Mouse (Mus musculus): ENCODE measurements around the gene Alg9. TPM values are rescaled to one million over a fixed set of nuclear protein-coding genes. Genes with fewer than 3 reads are reported as not detected.

Alg9 gene
- polyA plus RNA-seq, 1 experiment = 22.8 TPM

DNA sequence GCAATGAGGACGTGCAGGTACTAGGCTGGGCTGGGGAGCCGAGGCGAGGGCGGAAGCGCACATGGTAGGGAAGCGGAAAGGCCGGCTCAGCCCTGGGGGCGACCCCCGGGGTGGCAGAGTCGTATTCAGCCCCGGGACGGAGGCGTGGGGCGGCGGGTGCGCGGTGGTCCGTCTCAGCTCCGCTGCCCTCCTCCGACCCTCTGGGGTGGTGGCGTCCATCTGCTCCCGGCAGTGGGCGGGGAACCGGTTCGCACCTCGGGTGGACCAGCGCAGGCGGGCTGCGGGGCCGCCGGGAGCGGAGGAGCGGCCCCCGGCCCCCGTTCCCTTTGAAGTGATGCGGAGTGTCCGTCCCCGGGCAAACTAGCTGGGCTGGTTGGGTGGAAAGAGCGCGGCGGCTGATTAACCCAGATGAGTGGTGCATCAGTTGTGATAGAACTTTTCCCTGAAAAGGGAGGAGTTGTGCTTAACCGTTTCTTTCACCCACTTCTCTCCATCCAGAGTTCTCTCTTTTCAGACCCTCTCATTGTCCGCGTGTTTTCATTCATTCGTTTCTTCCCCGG is 82.3 kb downstream of the Alg9 start:
- Histone ChIP-seq H3K4me3 (ENCODE audit: insufficient read depth, low read length) (peak overlapping the region; percentile 86), H3K27ac (ENCODE audit: insufficient read depth, low read length) (peak overlapping the region; percentile 30; the same call in 1 of the 2 replicates), H3K4me1 (ENCODE audit: control insufficient read depth, insufficient read depth, low read length) (peaks cover 6% of the 10 kb centered on the region)
- TF ChIP-seq POLR2A (IDR thresholded peaks at IDR 0.05; ENCODE audit: low read depth, low read length) (no peak), CTCF (IDR thresholded peaks at IDR 0.05; ENCODE audit: borderline replicate concordance, insufficient read depth, low read length) (no peak)

- no peak overlapping the region for H3K4me3 ChIP-seq (ENCODE audit: insufficient read depth, low read length)
- TF ChIP-seq CTCF (IDR thresholded peaks at IDR 0.05; ENCODE audit: borderline replicate concordance, insufficient read depth, low read length) = no peak
- TF ChIP-seq POLR2A (IDR thresholded peaks at IDR 0.05; ENCODE audit: low read depth, low read length) = no peak
- no peak overlapping the region for H3K27ac ChIP-seq (ENCODE audit: insufficient read depth, low read length)
- H3K4me1 ChIP-seq (ENCODE audit: control insufficient read depth, insufficient read depth, low read length) = peaks cover 6% of the 10 kb centered on the region
Observed at GRCm38 (mm10) chr9:50858681-50859080, 83.9 kb downstream of the Alg9 start.

DNA sequence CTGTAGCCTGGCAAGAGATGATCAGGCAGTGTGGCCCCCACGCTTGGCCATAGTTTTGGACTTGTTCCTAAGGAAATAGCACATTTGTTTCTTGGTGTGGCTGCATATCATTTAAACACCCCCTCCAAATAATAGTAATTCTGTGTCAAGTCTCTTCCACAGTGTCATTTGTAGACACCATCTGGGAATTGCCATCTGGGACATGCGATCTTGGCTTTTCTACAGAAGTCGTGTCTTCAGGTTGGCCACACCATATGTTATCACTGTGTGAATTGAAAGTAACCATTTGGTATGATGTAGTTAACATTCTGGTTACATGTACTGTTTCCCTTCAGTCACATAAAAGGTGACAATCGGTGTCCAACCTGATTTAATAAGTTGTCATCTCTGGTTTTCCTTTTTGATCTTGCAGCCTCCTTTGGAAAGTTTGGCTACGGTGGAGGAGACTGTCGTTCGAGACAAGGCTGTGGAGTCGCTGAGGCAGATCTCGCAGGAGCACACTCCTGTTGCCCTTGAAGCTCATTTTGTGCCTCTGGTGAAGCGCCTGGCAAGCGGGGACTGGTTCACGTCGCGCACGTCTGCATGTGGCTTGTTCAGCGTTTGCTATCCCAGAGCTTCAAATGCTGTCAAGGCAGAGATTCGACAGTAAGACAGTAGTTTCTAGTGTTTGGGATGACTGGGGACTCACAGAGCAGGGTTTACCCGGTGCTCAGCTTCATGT is 86.5 kb downstream of the Alg9 start:
- TF ChIP-seq CTCF (IDR thresholded peaks at IDR 0.05; ENCODE audit: borderline replicate concordance, insufficient read depth, low read length) (no peak), POLR2A (IDR thresholded peaks at IDR 0.05; ENCODE audit: low read depth, low read length) (no peak)
- Histone ChIP-seq H3K4me3 (ENCODE audit: insufficient read depth, low read length) (no peak overlapping the region), H3K4me1 (ENCODE audit: control insufficient read depth, insufficient read depth, low read length) (peaks cover 2% of the 10 kb centered on the region; the same call in 1 of the 2 replicates), H3K27ac (ENCODE audit: insufficient read depth, low read length) (no peak overlapping the region)

- TF ChIP-seq CTCF (IDR thresholded peaks at IDR 0.05; ENCODE audit: borderline replicate concordance, insufficient read depth, low read length) = no peak
- no peak for TF ChIP-seq POLR2A (IDR thresholded peaks at IDR 0.05; ENCODE audit: low read depth, low read length)
- Histone ChIP-seq H3K4me3 (ENCODE audit: insufficient read depth, low read length) (no peak overlapping the region), H3K27ac (ENCODE audit: insufficient read depth, low read length) (no peak overlapping the region), H3K4me1 (ENCODE audit: control insufficient read depth, insufficient read depth, low read length) (no peaks in the 10 kb centered on the region)
Observed at GRCm38 (mm10) chr9:50863824-50864223, 89.0 kb downstream of the Alg9 start.

DNA sequence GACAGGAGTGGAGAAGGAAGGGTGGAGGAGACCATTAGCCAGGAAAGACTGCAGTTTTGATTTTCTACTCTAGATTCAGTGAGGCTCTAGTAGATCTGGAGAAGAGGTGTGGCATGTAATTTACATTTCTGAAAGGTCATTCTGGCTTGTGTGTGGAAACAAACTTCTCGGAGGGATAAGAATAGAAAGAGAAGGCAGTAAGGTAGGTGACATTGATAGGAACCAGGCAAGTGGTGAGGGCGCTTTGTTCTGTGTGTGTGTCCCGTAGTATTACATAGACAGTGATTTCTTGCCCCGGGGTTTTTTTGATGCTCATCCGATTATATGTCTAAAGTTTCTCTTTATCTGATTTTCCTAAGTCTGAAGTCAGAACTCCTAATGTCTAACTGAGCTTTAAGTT is 90.1 kb downstream of the Alg9 start:
- no peak overlapping the region for H3K27ac ChIP-seq (ENCODE audit: insufficient read depth, low read length)
- H3K4me1 ChIP-seq (ENCODE audit: control insufficient read depth, insufficient read depth, low read length) = no peaks in the 10 kb centered on the region
- TF ChIP-seq POLR2A (IDR thresholded peaks at IDR 0.05; ENCODE audit: low read depth, low read length) (no peak), CTCF (IDR thresholded peaks at IDR 0.05; ENCODE audit: borderline replicate concordance, insufficient read depth, low read length) (no peak)
- no peak overlapping the region for H3K4me3 ChIP-seq (ENCODE audit: insufficient read depth, low read length)

- TF ChIP-seq CTCF (IDR thresholded peaks at IDR 0.05; ENCODE audit: borderline replicate concordance, insufficient read depth, low read length) = no peak
- no peak for TF ChIP-seq POLR2A (IDR thresholded peaks at IDR 0.05; ENCODE audit: low read depth, low read length)
Observed at GRCm38 (mm10) chr9:50865803-50866202, 91.0 kb downstream of the Alg9 start.

DNA sequence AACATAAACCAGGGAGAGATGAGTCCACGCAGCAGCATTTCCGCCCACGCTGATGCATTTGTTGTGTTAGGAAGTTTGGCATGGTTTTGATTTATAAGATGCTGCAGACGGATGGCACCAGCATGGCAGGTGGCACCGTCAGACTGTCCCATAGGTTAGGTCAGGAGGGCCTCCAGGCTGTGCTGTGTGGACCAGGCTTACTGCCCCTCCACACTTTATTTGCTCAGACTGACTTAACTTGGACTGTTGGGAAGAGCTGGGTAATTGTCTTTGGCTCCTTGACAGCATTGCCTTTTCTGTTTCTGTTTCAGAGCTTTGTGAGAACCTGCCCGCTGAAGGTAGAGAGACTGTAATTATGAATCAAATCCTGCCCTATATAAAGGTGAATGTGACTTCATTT is 92.2 kb downstream of the Alg9 start:
- Histone ChIP-seq H3K4me3 (ENCODE audit: insufficient read depth, low read length) (no peak overlapping the region), H3K27ac (ENCODE audit: insufficient read depth, low read length) (no peak overlapping the region), H3K4me1 (ENCODE audit: control insufficient read depth, insufficient read depth, low read length) (no peaks in the 10 kb centered on the region)
- TF ChIP-seq CTCF (IDR thresholded peaks at IDR 0.05; ENCODE audit: borderline replicate concordance, insufficient read depth, low read length) = no peak
- no peak for TF ChIP-seq POLR2A (IDR thresholded peaks at IDR 0.05; ENCODE audit: low read depth, low read length)

More at GRCm38 (mm10) chr9:50865803-50866202, 91.0 kb downstream of the Alg9 start:
- H3K27ac ChIP-seq (ENCODE audit: insufficient read depth, low read length) = no peak overlapping the region
- H3K4me3 ChIP-seq (ENCODE audit: insufficient read depth, low read length) = no peak overlapping the region
- H3K4me1 ChIP-seq (ENCODE audit: control insufficient read depth, insufficient read depth, low read length) = no peaks in the 10 kb centered on the region

DNA sequence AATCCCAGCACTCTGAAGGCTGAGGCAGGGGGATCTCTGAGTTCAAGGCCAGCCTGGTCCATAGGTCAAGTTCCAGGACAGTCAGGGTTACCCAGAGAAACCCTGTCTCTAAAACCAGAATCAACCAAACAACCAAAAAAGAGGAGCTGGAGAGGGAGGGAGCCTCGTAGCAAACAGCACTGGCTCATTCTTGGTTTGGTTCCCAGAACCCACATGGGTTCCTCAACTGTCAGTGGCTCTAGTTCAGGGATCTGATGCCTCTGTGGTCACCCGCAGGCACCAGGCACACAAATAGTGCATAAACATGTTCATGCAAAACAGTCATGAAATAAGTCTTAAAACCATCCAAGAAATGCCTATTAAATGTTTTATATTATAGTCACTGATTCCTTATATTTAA is 93.4 kb downstream of the Alg9 start:
- Histone ChIP-seq H3K4me3 (ENCODE audit: insufficient read depth, low read length) (no peak overlapping the region), H3K4me1 (ENCODE audit: control insufficient read depth, insufficient read depth, low read length) (no peaks in the 10 kb centered on the region), H3K27ac (ENCODE audit: insufficient read depth, low read length) (no peak overlapping the region)
- no peak for TF ChIP-seq CTCF (IDR thresholded peaks at IDR 0.05; ENCODE audit: borderline replicate concordance, insufficient read depth, low read length)
- TF ChIP-seq POLR2A (IDR thresholded peaks at IDR 0.05; ENCODE audit: low read depth, low read length) = no peak

- no peak overlapping the region for H3K27ac ChIP-seq (ENCODE audit: insufficient read depth, low read length)
- no peak overlapping the region for H3K4me3 ChIP-seq (ENCODE audit: insufficient read depth, low read length)
- H3K4me1 ChIP-seq (ENCODE audit: control insufficient read depth, insufficient read depth, low read length) = no peaks in the 10 kb centered on the region
- TF ChIP-seq POLR2A (IDR thresholded peaks at IDR 0.05; ENCODE audit: low read depth, low read length) (no peak), CTCF (IDR thresholded peaks at IDR 0.05; ENCODE audit: borderline replicate concordance, insufficient read depth, low read length) (no peak)
Observed at GRCm38 (mm10) chr9:50873210-50873609, 98.4 kb downstream of the Alg9 start.

- TF ChIP-seq CTCF (IDR thresholded peaks at IDR 0.05; ENCODE audit: borderline replicate concordance, insufficient read depth, low read length) (no peak), POLR2A (IDR thresholded peaks at IDR 0.05; ENCODE audit: low read depth, low read length) (no peak)
- H3K4me1 ChIP-seq (ENCODE audit: control insufficient read depth, insufficient read depth, low read length) = no peaks in the 10 kb centered on the region
- no peak overlapping the region for H3K4me3 ChIP-seq (ENCODE audit: insufficient read depth, low read length)
- H3K27ac ChIP-seq (ENCODE audit: insufficient read depth, low read length) = no peak overlapping the region
Observed at GRCm38 (mm10) chr9:50874031-50874430, 99.2 kb downstream of the Alg9 start.

Data from embryonic fibroblast, embryonic 13.5 days (primary cell).